Mouse (Mus musculus): ENCODE data around the gene Mta3.

DNA sequence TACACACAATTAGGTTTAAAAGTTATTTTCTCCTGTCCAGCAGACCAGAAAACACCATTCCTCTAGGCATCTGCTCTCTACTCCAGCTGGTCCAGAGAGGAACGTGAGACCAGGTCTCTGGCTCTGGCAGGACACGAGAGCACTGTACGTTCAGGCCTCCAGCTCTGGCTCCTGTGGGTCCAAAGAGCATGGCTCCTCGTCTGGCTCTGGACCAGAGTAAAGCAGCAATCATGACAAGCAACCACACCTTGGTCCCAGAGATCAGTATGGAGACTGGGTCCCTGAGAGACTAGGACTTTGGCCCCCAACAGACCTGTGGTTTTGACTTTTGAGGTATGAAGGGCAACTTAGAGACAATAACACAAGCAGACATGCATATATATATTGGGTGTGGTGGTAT is 33.3 kb upstream of the Mta3 start:
- TF ChIP-seq CTCF (IDR thresholded peaks at IDR 0.05; ENCODE audit: low read depth) (no peak), EP300 (optimal IDR thresholded peaks at IDR 0.05) (no peak)

All from stomach, postnatal 0 days (tissue).